Mouse (Mus musculus) ES-Bruce4 (cell line): Measurements from ENCODE around the gene Kif18a. TPM values are rescaled to one million over a fixed set of nuclear protein-coding genes. Genes with fewer than 3 reads are reported as not detected.

Experiments used
- H3K27ac ChIP-seq: 2 replicates; pipeline ENCODE4 v1.5.1; 2012; ENCODE audit warnings: low read length, inconsistent platforms; ENCODE audit not compliant: insufficient read depth
- H3K27me3 ChIP-seq: 2 replicates; pipeline ENCODE4 v1.6.1; 2012; ENCODE audit warnings: mild to moderate bottlenecking, low read length, inconsistent platforms; ENCODE audit not compliant: control insufficient read depth, poor library complexity, insufficient read depth, severe bottlenecking
- H3K36me3 ChIP-seq: 2 replicates; pipeline ENCODE4 v1.6.1; 2012; ENCODE audit warnings: inconsistent platforms, mild to moderate bottlenecking, low read length, moderate library complexity; ENCODE audit not compliant: control insufficient read depth, poor library complexity, insufficient read depth, severe bottlenecking
- H3K4me1 ChIP-seq: one replicate; pipeline ENCODE4 v1.8.1; 2011; ENCODE audit warnings: low read length; ENCODE audit not compliant: control insufficient read depth, insufficient read depth
- H3K4me3 ChIP-seq: 2 replicates; pipeline ENCODE4 v1.5.1; 2011; ENCODE audit warnings: low read depth, mild to moderate bottlenecking, low read length
- H3K9ac ChIP-seq: 2 replicates; pipeline ENCODE4 v1.6.1; 2012; ENCODE audit warnings: low read depth, mild to moderate bottlenecking, inconsistent platforms; ENCODE audit not compliant: poor library complexity, severe bottlenecking
- H3K9me3 ChIP-seq: replicated peaks from 2 replicates; pipeline ENCODE4 v1.6.1; 2012; ENCODE audit warnings: mild to moderate bottlenecking, low read length, inconsistent platforms; ENCODE audit not compliant: control insufficient read depth, poor library complexity, insufficient read depth, severe bottlenecking
- CTCF ChIP-seq: IDR thresholded peaks from one replicate; pipeline ENCODE4 v1.8.1; 2011; ENCODE audit warnings: low read depth, low read length
- EP300 ChIP-seq: IDR thresholded peaks from 2 replicates; pipeline ENCODE4 v1.6.1; 2011; ENCODE audit warnings: low read depth, low read length; ENCODE audit not compliant: insufficient read depth
- POLR2A ChIP-seq: IDR thresholded peaks from one replicate; pipeline ENCODE4 v1.8.1; 2011; ENCODE audit warnings: low read length; ENCODE audit not compliant: insufficient read depth
- polyA plus RNA-seq: library from polyadenylated mRNA; stranded (reverse); fragments of >200 nt; gene quantifications from 2 replicates; pipeline ENCODE4 v1.2.4, GENCODE M21; 2011; ENCODE audit warnings: low read depth; ENCODE audit not compliant: missing spikeins, insufficient read depth, insufficient read length

The Kif18a gene
- polyA plus RNA-seq, 1 experiment: 49.9 TPM

DNA sequence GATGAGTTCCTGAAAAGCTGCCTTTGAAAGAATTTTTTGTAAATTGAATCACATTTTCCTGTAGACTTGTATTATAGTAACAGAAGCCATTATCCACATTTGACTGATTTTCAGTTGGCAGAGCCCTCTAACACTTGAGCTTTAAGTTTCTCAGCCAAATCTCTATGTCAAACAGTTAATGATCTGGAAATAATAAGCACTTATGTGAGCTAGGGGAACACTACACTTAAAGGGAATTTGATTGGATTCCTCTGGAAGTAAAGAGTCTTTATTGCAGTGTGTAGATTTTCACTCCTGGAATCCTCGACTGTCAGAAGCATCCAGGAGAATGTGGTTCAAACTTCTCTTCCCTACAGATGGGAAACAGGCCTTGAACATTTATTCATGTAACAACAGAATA is 105.7 kb downstream of the Kif18a start:
- H3K27ac ChIP-seq: no peak overlapping the region
- H3K4me3 ChIP-seq: no peak overlapping the region
- H3K36me3 ChIP-seq: no peaks in the 10 kb centered on the region
- H3K9me3 ChIP-seq: no peaks in the 10 kb centered on the region
- no peak overlapping the region for H3K9ac ChIP-seq
- no peak for TF ChIP-seq POLR2A
- no peak for TF ChIP-seq CTCF
- TF ChIP-seq EP300: no peak
- H3K4me1 ChIP-seq: no peaks in the 10 kb centered on the region
- H3K27me3 ChIP-seq: no peaks in the 10 kb centered on the region

DNA sequence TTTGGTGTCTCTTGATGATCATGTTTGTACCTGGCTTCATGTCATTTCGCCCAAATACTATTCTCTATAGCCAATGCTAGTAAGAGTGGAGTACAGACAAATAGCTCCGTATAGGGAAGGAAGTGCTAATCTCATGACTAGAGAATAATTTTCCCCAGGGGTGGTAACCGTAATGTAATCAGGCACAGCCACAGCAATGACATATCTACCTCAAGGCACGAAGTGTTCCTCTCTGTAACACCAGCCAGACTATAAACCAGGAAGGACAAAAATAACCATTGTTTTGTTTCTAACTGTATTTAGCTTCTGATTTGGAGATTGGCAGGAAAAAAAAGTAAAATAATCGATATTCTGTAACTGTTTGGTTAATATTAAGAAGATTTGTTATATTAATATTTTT is 108.2 kb downstream of the Kif18a start:
- Histone ChIP-seq H3K27me3 (no peaks in the 10 kb centered on the region), H3K4me3 (no peak overlapping the region), H3K36me3 (no peaks in the 10 kb centered on the region), H3K27ac (no peak overlapping the region), H3K4me1 (no peaks in the 10 kb centered on the region), H3K9me3 (no peaks in the 10 kb centered on the region), H3K9ac (no peak overlapping the region)
- TF ChIP-seq POLR2A (no peak), CTCF (no peak), EP300 (no peak)

DNA sequence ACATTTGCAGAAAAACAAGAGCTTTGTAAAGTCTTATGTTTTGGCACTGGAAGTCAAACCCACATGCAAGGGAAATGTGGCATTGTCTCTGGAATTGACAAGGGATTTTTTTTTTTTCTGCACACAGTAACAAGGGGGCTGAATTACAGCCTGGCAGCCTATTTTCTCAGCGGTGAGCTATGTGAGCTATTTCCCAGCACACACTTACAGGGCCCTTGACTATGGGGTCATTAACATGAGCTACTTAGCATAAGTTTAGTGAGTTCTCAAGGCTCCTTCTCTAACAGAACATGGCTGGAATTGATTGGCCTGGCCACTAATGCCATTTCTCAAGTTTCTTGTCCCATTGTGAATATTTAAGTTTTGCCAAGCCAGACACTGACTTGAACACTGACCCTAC is 109.4 kb downstream of the Kif18a start:
- Histone ChIP-seq H3K27me3 (no peaks in the 10 kb centered on the region), H3K4me3 (no peak overlapping the region), H3K27ac (no peak overlapping the region), H3K36me3 (no peaks in the 10 kb centered on the region), H3K4me1 (no peaks in the 10 kb centered on the region), H3K9me3 (no peaks in the 10 kb centered on the region), H3K9ac (no peak overlapping the region)
- no peak for TF ChIP-seq CTCF

Other genes starting within 250 kb of the Kif18a start
- gene Mettl15, start within 50 bp of the Kif18a start, polyA plus RNA-seq: 10.1 and 11.0 TPM in 2 replicates